Comparison of ENCODE assay signal across 10 mouse cellular contexts in the genomic region with DNA sequence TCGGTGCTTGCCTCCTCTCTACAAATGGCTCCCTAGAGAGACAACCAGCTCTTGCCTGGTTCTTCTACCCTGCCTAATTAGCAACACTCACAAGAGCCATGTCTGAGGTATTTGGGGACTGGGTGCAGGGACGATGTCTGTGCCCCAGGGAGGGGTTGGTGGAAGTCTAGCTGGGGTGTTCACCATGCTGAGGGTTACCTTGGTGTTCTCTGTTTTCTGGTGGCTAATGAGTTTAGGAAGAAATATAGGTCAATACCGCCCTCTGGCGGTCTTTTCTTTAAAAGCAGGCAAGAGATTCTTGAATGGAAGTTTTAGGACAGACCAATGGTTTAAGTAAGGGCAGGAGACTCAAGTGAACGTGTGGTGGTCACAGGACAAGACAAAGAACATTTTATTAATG. TPM values are rescaled to one million over a fixed set of nuclear protein-coding genes. Genes with fewer than 3 reads are reported as not detected.
DNase-seq lines count a peak whose midpoint lies in the region; ATAC-seq and TF ChIP-seq lines count a peak whose summit lies in the region.
"Had no signal": no experiment of that assay in that cellular context is flagged by ENCODE, and none has a peak within 500 bp of the region (broad histone marks: within the 10 kb centered on the region; RNA-seq: fewer than 3 reads in every experiment).

No protein-coding gene starts in this region.

- no peaks in the 10 kb centered on the region for H3K4me1 ChIP-seq in forebrain, embryonic 11.5 days (replicated peaks; ENCODE audit: control insufficient read depth, insufficient read depth, low read length)
- no peaks in the 10 kb centered on the region for H3K4me1 ChIP-seq in forebrain, embryonic 16.5 days (replicated peaks; ENCODE audit: control insufficient read depth, insufficient read depth, low read length)
- H3K4me1 ChIP-seq: limb, embryonic 12.5 days had no signal

- no peak overlapping the region for H3K9ac ChIP-seq in forebrain, embryonic 11.5 days (ENCODE audit: low read length)
- no peak overlapping the region for H3K9ac ChIP-seq in forebrain, embryonic 16.5 days (replicated peaks; ENCODE audit: low read depth, low read length)
- H3K9ac ChIP-seq: limb, embryonic 12.5 days had no signal

- no peak for ATAC-seq in forebrain, embryonic 11.5 days (replicated peaks; ENCODE audit: low FRiP score)
- ATAC-seq in forebrain, embryonic 16.5 days = no peak; the same call in 1 of the 2 replicates

- TF ChIP-seq CTCF in gastrocnemius, adult 2 months (IDR thresholded peaks at IDR 0.05) = peak; percentile 84

- peak; percentile 70 for DNase-seq in forebrain, embryonic 11.5 days (ENCODE audit: low spot score)
- peak; percentile 67 for DNase-seq in NIH3T3 (ENCODE audit: low read depth)
- DNase-seq in cerebellum, adult 9-10 months = peak; percentile 74
- DNase-seq in gastrocnemius, adult 2 months = peak; percentile 29
- DNase-seq in layer of hippocampus, adult 18-20 months (ENCODE audit: low spot score in 2 of 2) = peak; percentile 43 to 89
- peak; percentile 51 for DNase-seq in lung, postnatal 25 days (ENCODE audit: low spot score)
- DNase-seq in right cerebral cortex, postnatal 25 days = peak; percentile 46

- WGBS in forebrain, embryonic 11.5 days = 23% methylated on average over 5 of the region's 5 CpGs
- 18% methylated on average over 5 of the region's 5 CpGs for WGBS in forebrain, embryonic 16.5 days

- no peaks in the 10 kb centered on the region for H3K36me3 ChIP-seq in forebrain, embryonic 11.5 days (ENCODE audit: control insufficient read depth, insufficient read depth, low read length)
- H3K36me3 ChIP-seq in forebrain, embryonic 16.5 days (ENCODE audit: control insufficient read depth, insufficient read depth) = no peaks in the 10 kb centered on the region
- H3K36me3 ChIP-seq: limb, embryonic 12.5 days had no signal

- H3K27me3 ChIP-seq in forebrain, embryonic 11.5 days (ENCODE audit: control insufficient read depth, insufficient read depth, low read length) = no peaks in the 10 kb centered on the region
- H3K27me3 ChIP-seq in forebrain, embryonic 16.5 days (replicated peaks; ENCODE audit: control insufficient read depth, insufficient read depth, low read length) = no peaks in the 10 kb centered on the region
- H3K27me3 ChIP-seq: limb, embryonic 12.5 days had no signal

- no peak overlapping the region for H3K4me2 ChIP-seq in forebrain, embryonic 11.5 days (ENCODE audit: low read depth, low read length, severe bottlenecking)
- H3K4me2 ChIP-seq in forebrain, embryonic 16.5 days (ENCODE audit: low read length) = no peak overlapping the region
- H3K4me2 ChIP-seq: limb, embryonic 12.5 days had no signal

- no peak overlapping the region for H3K27ac ChIP-seq in forebrain, embryonic 11.5 days (ENCODE audit: low read depth, low read length)
- H3K27ac ChIP-seq in forebrain, embryonic 16.5 days (ENCODE audit: low read length) = no peak overlapping the region
- H3K27ac ChIP-seq in gastrocnemius, adult 2 months = no peak overlapping the region
- H3K27ac ChIP-seq: limb, embryonic 12.5 days had no signal

- H3K9me3 ChIP-seq in forebrain, embryonic 11.5 days (ENCODE audit: control insufficient read depth, low read length) = no peaks in the 10 kb centered on the region
- no peaks in the 10 kb centered on the region for H3K9me3 ChIP-seq in forebrain, embryonic 16.5 days (ENCODE audit: control insufficient read depth, low read length)
- H3K9me3 ChIP-seq: limb, embryonic 12.5 days had no signal

- H3K4me3 ChIP-seq in forebrain, embryonic 11.5 days (ENCODE audit: low read depth, low read length) = no peak overlapping the region
- H3K4me3 ChIP-seq in forebrain, embryonic 16.5 days (replicated peaks; ENCODE audit: low read length) = no peak overlapping the region
- no peak overlapping the region for H3K4me3 ChIP-seq in gastrocnemius, adult 2 months
- H3K4me3 ChIP-seq: limb, embryonic 12.5 days had no signal

- intact Hi-C loops in gastrocnemius, adult 2 months (cut with DNase I) = loop anchor here (1.0 to 10.0 kb wide), 2 partner anchors 64 to 208 kb away; no protein-coding TSS in a partner anchor

RNA-seq across cellular contexts. Expression of gene Foxi1, which starts 5.0 kb away (rescaled TPM):
- not detected in 2 replicates for polyA plus RNA-seq in forebrain, embryonic 11.5 days (2014; fragmentation: Nextera tagmentation; extraction: Ambion mirVana)
- polyA plus RNA-seq in forebrain, embryonic 16.5 days (2015; fragmentation: Nextera tagmentation; extraction: Ambion mirVana) = 0.14 TPM in 1 of 2 replicates, not detected in the other
- total RNA-seq in gastrocnemius, adult 2 months (2021) = not detected
- not detected for total RNA-seq in layer of hippocampus, adult 18-20 months (2021)
- polyA plus RNA-seq: C2C12; limb, embryonic 12.5 days had no signal
